Mouse (Mus musculus) olfactory bulb, adult 2 months (tissue): Measurements from ENCODE around the gene Rcn1.

ENCODE experiments used
- CTCF ChIP-seq: fragments of 200-500 bp; IDR thresholded peaks from 2 replicates; pipeline ENCODE4 v1.5.1; 2012; ENCODE audit warnings: low read depth, mild to moderate bottlenecking, low read length, moderate library complexity; ENCODE audit not compliant: insufficient read depth
- POLR2A ChIP-seq: fragments of 200-500 bp; IDR thresholded peaks from 2 replicates; pipeline ENCODE4 v1.6.1; 2012; ENCODE audit warnings: mild to moderate bottlenecking, low read depth, low read length, moderate library complexity; ENCODE audit not compliant: insufficient read depth

- TF ChIP-seq CTCF = no peak
- no peak for TF ChIP-seq POLR2A
These were observed 1.4 kb upstream of the Rcn1 start for GRCm38 (mm10) chr2:105400558-105400957.
